Comparison of ENCODE assay signal across 8 mouse cellular contexts in genomic region chr17:24250988-24251319, GRCm38 (mm10). TPM values are rescaled to one million over a fixed set of nuclear protein-coding genes. Genes with fewer than 3 reads are reported as not detected.
DNase-seq lines count a peak whose midpoint lies in the region; ATAC-seq and TF ChIP-seq lines count a peak whose summit lies in the region.

No protein-coding gene starts in this region.

- H3K4me2 ChIP-seq in hindbrain, postnatal 0 days (ENCODE audit: low read depth, low read length): peak overlapping the region; percentile 86
- peak overlapping the region; percentile 92 for H3K4me2 ChIP-seq in midbrain, embryonic 16.5 days (ENCODE audit: low read length)

- H3K9ac ChIP-seq in hindbrain, postnatal 0 days (replicated peaks; ENCODE audit: low read length): peak overlapping the region; percentile 71
- peak overlapping the region; percentile 79 for H3K9ac ChIP-seq in midbrain, embryonic 16.5 days (ENCODE audit: low read depth, low read length)

- H3K9me3 ChIP-seq in embryonic facial prominence, embryonic 10.5 days: no peaks in the 10 kb centered on the region
- no peaks in the 10 kb centered on the region for H3K9me3 ChIP-seq in hindbrain, postnatal 0 days (ENCODE audit: low read length)
- H3K9me3 ChIP-seq in midbrain, embryonic 16.5 days (replicated peaks; ENCODE audit: control insufficient read depth, low read length, poor library complexity, severe bottlenecking): no peaks in the 10 kb centered on the region

- H3K27ac ChIP-seq in layer of hippocampus, adult 2 months: peak overlapping the region; percentile 58
- peak overlapping the region; percentile 97 for H3K27ac ChIP-seq in embryonic facial prominence, embryonic 10.5 days (replicated peaks)
- H3K27ac ChIP-seq in hindbrain, postnatal 0 days: no peak overlapping the region; the same call in 1 of the 2 replicates
- peak overlapping the region; percentile 67 for H3K27ac ChIP-seq in midbrain, embryonic 16.5 days (ENCODE audit: low read length)

- no peaks in the 10 kb centered on the region for H3K27me3 ChIP-seq in embryonic facial prominence, embryonic 10.5 days (replicated peaks; ENCODE audit: low read depth, poor library complexity, severe bottlenecking)
- H3K27me3 ChIP-seq in hindbrain, postnatal 0 days (ENCODE audit: insufficient read depth, low read length): no peaks in the 10 kb centered on the region
- H3K27me3 ChIP-seq in midbrain, embryonic 16.5 days (ENCODE audit: control insufficient read depth, insufficient read depth, low read depth, low read length): no peaks in the 10 kb centered on the region

- peaks cover 37% of the 10 kb centered on the region for H3K36me3 ChIP-seq in embryonic facial prominence, embryonic 10.5 days (replicated peaks)
- 0 out of 2 replicates have a peak, but pooled peaks cover 5% of the 10 kb centered on the region for H3K36me3 ChIP-seq in hindbrain, postnatal 0 days (ENCODE audit: insufficient read depth, low read length)
- no peaks in the 10 kb centered on the region; the same call in 1 of the 2 replicates for H3K36me3 ChIP-seq in midbrain, embryonic 16.5 days (ENCODE audit: control insufficient read depth, insufficient read depth, low read length)

- no peak; the same call in 1 of the 2 replicates for ATAC-seq in hindbrain, postnatal 0 days
- no peak for ATAC-seq in midbrain, embryonic 16.5 days

- peaks cover 17% of the 10 kb centered on the region for H3K4me1 ChIP-seq in embryonic facial prominence, embryonic 10.5 days
- H3K4me1 ChIP-seq in hindbrain, postnatal 0 days (ENCODE audit: insufficient read depth, low read length): peaks cover 6% of the 10 kb centered on the region; the same call in 1 of the 2 replicates
- H3K4me1 ChIP-seq in midbrain, embryonic 16.5 days (ENCODE audit: control insufficient read depth, insufficient read depth, low read length): peaks cover 7% of the 10 kb centered on the region

- DNase-seq in layer of hippocampus, adult 2 months (ENCODE audit: low spot score in 2 of 2): no peak
- no peak for DNase-seq in layer of hippocampus, postnatal 14 days (ENCODE audit: low spot score in 2 of 2)
- DNase-seq in embryonic facial prominence, embryonic 10.5 days (ENCODE audit: low spot score): no peak
- DNase-seq in hindbrain, postnatal 0 days (ENCODE audit: low spot score): no peak
- no peak for DNase-seq in right cerebral cortex, postnatal 14 days
- no peak for DNase-seq in embryo, embryonic 11 days
- DNase-seq in thymus, postnatal 4 days: no peak

- peak overlapping the region; percentile 88 for H3K4me3 ChIP-seq in layer of hippocampus, adult 2 months
- peak overlapping the region; percentile 80 for H3K4me3 ChIP-seq in embryonic facial prominence, embryonic 10.5 days
- peak overlapping the region; percentile 80 for H3K4me3 ChIP-seq in hindbrain, postnatal 0 days (ENCODE audit: low read length)
- H3K4me3 ChIP-seq in midbrain, embryonic 16.5 days (ENCODE audit: low read depth, low read length): peak overlapping the region; percentile 73

- under 1% methylated on average over 32 of the region's 32 CpGs for WGBS in embryonic facial prominence, embryonic 10.5 days
- 1% methylated on average over 32 of the region's 32 CpGs for WGBS in hindbrain, postnatal 0 days
- under 1% methylated on average over 32 of the region's 32 CpGs for WGBS in midbrain, embryonic 16.5 days

- no peak for TF ChIP-seq CTCF in layer of hippocampus, adult 2 months (conservative IDR thresholded peaks at IDR 0.05)
- no peak for TF ChIP-seq CTCF in hindbrain, postnatal 0 days (IDR thresholded peaks at IDR 0.05; ENCODE audit: low read depth)

RNA-seq across cellular contexts. Expression of gene Ccnf, which starts 0.3 kb away (rescaled TPM):
- total RNA-seq in layer of hippocampus, adult 2 months (2021): 1 to 10 TPM; 4.6 to 6.2 TPM
- total RNA-seq in layer of hippocampus, postnatal 14 days (2021): 1 to 10 TPM; 5.9 to 8.2 TPM
- polyA plus RNA-seq in embryonic facial prominence, embryonic 10.5 days (2016; fragmentation: Nextera tagmentation; extraction: Ambion mirVana): 113 and 122 TPM in 2 replicates
- total RNA-seq in hindbrain, postnatal 0 days (2014; rRNA removed): 6.8 and 10.2 TPM in 2 replicates
- polyA plus RNA-seq in hindbrain, postnatal 0 days (2015; fragmentation: Nextera tagmentation; extraction: Ambion mirVana): 7.1 and 7.6 TPM in 2 replicates
- 12.7 and 12.9 TPM in 2 replicates for polyA plus RNA-seq in midbrain, embryonic 16.5 days (2015; fragmentation: Nextera tagmentation; extraction: Ambion mirVana)

RNA-seq across cellular contexts. Expression of gene Tedc2, which starts 30.3 kb away (rescaled TPM):
- 1 to 10 TPM; 9.5 to 9.8 TPM for total RNA-seq in layer of hippocampus, adult 2 months (2021)
- total RNA-seq in layer of hippocampus, postnatal 14 days (2021): 10 to 100 TPM; 10.0 to 10.2 TPM
- 23.0 and 24.8 TPM in 2 replicates for polyA plus RNA-seq in embryonic facial prominence, embryonic 10.5 days (2016; fragmentation: Nextera tagmentation; extraction: Ambion mirVana)
- total RNA-seq in hindbrain, postnatal 0 days (2014; rRNA removed): 18.5 and 19.3 TPM in 2 replicates
- 9.8 and 10.2 TPM in 2 replicates for polyA plus RNA-seq in hindbrain, postnatal 0 days (2015; fragmentation: Nextera tagmentation; extraction: Ambion mirVana)
- polyA plus RNA-seq in midbrain, embryonic 16.5 days (2015; fragmentation: Nextera tagmentation; extraction: Ambion mirVana): 9.2 and 9.5 TPM in 2 replicates

RNA-seq across cellular contexts. Expression of gene Ntn3, which starts 41.6 kb away (rescaled TPM):
- 1 to 10 TPM; 9.1 to 9.9 TPM for total RNA-seq in layer of hippocampus, adult 2 months (2021)
- 10 to 100 TPM; 12.3 to 12.4 TPM for total RNA-seq in layer of hippocampus, postnatal 14 days (2021)
- polyA plus RNA-seq in embryonic facial prominence, embryonic 10.5 days (2016; fragmentation: Nextera tagmentation; extraction: Ambion mirVana): 5.0 and 7.3 TPM in 2 replicates
- total RNA-seq in hindbrain, postnatal 0 days (2014; rRNA removed): 26.9 and 32.5 TPM in 2 replicates
- 4.1 and 4.3 TPM in 2 replicates for polyA plus RNA-seq in hindbrain, postnatal 0 days (2015; fragmentation: Nextera tagmentation; extraction: Ambion mirVana)
- polyA plus RNA-seq in midbrain, embryonic 16.5 days (2015; fragmentation: Nextera tagmentation; extraction: Ambion mirVana): 3.9 and 4.4 TPM in 2 replicates

RNA-seq across cellular contexts. Expression of gene Tbc1d24, which starts 45.6 kb away (rescaled TPM):
- 10 to 100 TPM; 61.2 to 66.1 TPM for total RNA-seq in layer of hippocampus, adult 2 months (2021)
- 10 to 100 TPM; 71.1 to 75.8 TPM for total RNA-seq in layer of hippocampus, postnatal 14 days (2021)
- 6.0 and 6.1 TPM in 2 replicates for polyA plus RNA-seq in embryonic facial prominence, embryonic 10.5 days (2016; fragmentation: Nextera tagmentation; extraction: Ambion mirVana)
- 145 and 151 TPM in 2 replicates for total RNA-seq in hindbrain, postnatal 0 days (2014; rRNA removed)
- polyA plus RNA-seq in hindbrain, postnatal 0 days (2015; fragmentation: Nextera tagmentation; extraction: Ambion mirVana): 21.1 and 22.8 TPM in 2 replicates
- 30.6 and 30.8 TPM in 2 replicates for polyA plus RNA-seq in midbrain, embryonic 16.5 days (2015; fragmentation: Nextera tagmentation; extraction: Ambion mirVana)
